Mouse (Mus musculus) liver, postnatal 0 days (tissue): ENCODE results near the gene Dscam.

ENCODE experiments used
- CTCF ChIP-seq: sonication (generic); IDR thresholded peaks from 2 replicates; pipeline ENCODE4 v1.5.1; 2016; ENCODE audit warnings: antibody characterized with exemption, low read depth
- EP300 ChIP-seq: IDR thresholded peaks from 2 replicates; pipeline ENCODE4 v1.6.1; 2016; ENCODE audit warnings: antibody characterized with exemption, low read depth, mild to moderate bottlenecking

DNA sequence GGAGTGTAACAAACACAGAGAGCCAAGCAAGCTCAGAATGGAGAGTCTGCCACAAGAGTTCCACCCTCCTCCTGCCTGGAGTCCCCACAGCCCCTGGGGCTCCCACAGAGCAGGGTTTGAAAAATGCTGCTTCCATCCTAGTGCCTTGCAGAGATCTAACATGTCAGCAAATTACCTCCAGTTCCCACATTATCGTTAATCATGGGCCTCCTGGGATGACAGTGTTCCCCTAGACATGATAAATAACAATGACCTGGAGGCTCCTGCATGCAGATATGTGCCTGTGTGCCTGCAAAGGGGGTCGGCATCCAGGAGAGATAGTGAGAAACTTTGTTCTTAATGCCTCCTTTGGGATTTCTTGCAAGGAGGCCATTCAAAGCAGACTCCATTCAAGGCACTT is 266.2 kb downstream of the Dscam start:
- TF ChIP-seq CTCF (no peak), EP300 (no peak)
